Mouse (Mus musculus): ENCODE data around the gene Foxp4. TPM values are rescaled to one million over a fixed set of nuclear protein-coding genes. Genes with fewer than 3 reads are reported as not detected.

The Foxp4 gene
- polyA plus RNA-seq, 1 experiment from 2014 or later: 24.1 TPM

DNA sequence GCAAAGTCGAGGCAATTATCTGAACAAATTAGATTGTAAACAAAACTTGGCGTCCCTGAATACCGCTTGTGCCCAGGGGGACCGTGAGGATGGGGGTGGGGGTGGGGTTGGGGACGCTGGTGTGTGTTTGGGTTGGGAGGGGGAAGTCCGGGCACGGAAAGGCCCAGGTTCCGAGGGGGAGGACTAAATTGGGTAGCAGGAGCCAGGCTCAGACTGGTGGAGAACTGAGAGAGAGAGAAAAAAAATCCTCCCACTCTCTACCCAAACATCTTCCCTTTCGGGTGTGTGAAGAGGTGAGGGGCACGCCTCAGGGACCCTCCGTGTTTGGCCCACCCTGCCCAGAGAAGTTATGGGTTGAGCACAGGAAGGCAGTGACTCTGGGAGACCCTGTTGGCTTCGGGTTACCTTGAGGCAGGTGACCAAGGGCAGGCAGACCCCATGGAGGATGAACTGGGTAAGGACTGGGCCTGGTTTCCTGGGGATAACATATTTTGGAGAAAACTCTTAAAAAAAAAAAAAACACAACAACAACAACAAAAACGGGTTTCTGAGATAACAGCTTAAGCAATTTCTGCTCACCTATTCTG is 988 bp upstream of the Foxp4 start:
- Histone ChIP-seq H3K36me3 (no peaks in the 10 kb centered on the region), H3K4me1 (peaks cover 38% of the 10 kb centered on the region), H3K27ac (peak overlapping the region; percentile 99), H3K4me2 (peak overlapping the region; percentile 81), H3K27me3 (no peaks in the 10 kb centered on the region), H3K9ac (peak overlapping the region; percentile 98), H3K4me3 (peak overlapping the region; percentile 98), H3K9me3 (no peaks in the 10 kb centered on the region)
- WGBS: 3% methylated on average over 13 of the region's 13 CpGs
- 0 out of 2 replicates have a peak, but pooled peaks have one; percentile 1 for ATAC-seq (ENCODE audit: borderline replicate concordance, extremely low read depth, low FRiP score, low TSS enrichment)

DNA sequence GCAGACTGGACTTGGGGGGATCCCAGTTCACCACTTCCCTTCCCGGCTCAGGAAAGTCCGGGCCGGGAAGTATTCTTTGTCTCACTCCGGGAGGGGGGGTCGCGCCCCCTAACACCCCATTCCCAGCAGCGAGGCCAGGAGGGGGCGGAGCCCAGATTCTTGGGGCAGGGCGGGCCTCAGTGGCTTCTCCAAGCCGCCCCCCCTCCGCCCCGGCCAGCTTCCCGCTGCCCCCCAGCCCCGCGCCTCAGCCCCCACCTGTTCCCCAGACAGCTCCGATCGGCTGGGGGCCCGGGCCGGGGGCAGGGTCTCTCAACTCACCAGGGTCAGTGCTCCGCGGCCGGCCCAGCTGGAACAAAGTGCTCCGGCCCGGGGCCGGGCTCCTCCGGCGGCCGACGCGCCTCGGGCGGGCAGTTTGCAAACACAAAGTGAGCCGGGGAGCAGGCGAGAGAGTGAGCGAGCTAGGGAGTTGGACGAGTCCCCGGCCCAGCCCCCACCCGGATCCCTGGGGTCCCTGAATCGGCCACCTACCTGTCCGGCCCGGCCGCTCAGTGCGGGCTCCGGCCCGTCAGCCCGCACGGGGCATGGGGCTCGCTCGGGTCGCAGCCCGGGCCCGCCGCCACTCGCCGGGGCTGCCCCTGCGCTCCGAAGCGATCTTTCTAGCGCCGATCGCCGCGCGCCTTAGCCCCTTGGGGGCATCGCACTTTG is 615 bp downstream of the Foxp4 start:
- peak overlapping the region; percentile 98 for H3K9ac ChIP-seq
- H3K27ac ChIP-seq: peak overlapping the region; percentile 99
- peak overlapping the region; percentile 98 for H3K4me3 ChIP-seq
- under 1% methylated on average over 46 of the region's 65 CpGs for WGBS
- H3K4me2 ChIP-seq: peak overlapping the region; percentile 81
- no peaks in the 10 kb centered on the region for H3K9me3 ChIP-seq
- peak; percentile 54 for ATAC-seq (ENCODE audit: borderline replicate concordance, extremely low read depth, low FRiP score, low TSS enrichment)
- H3K27me3 ChIP-seq: no peaks in the 10 kb centered on the region
- no peaks in the 10 kb centered on the region for H3K36me3 ChIP-seq
- peaks cover 46% of the 10 kb centered on the region for H3K4me1 ChIP-seq

DNA sequence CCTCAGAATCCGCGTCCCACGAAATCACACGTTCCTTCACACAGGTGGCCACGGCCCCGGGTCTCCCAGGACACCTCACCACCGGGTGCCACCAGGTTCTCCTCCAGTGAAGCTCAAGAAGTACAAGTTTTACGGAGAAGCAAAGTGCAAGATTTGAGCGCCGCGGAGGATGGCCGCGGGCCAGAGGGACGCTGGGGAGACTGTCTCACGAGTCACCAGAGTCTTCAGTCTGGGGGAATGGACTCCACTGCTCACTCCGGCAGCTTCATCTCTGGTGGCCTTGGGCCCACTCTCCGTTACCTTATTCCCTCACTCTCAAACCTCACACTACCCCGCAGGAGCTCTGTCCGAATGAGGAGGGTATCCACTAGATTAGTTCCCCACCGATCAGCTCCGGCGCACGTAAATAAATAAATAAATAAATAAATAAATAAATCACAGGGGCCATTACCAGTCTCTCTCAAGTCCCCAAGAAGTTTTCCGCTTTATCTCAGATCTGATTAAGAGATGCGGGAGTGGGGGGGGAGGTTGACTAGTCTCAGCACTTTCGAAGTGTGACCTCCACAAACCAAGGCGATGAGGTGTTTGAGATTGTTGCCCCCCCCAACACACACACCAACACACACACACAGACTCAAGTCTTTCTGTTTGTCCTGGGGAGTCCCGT is 1.3 kb downstream of the Foxp4 start:
- H3K9ac ChIP-seq: peak overlapping the region; percentile 98
- no peaks in the 10 kb centered on the region for H3K36me3 ChIP-seq
- H3K9me3 ChIP-seq: no peaks in the 10 kb centered on the region
- H3K27ac ChIP-seq: peak overlapping the region; percentile 99
- ATAC-seq (ENCODE audit: borderline replicate concordance, extremely low read depth, low FRiP score, low TSS enrichment): no peak
- under 1% methylated on average over 28 of the region's 28 CpGs for WGBS
- H3K4me1 ChIP-seq: peaks cover 47% of the 10 kb centered on the region
- H3K27me3 ChIP-seq: no peaks in the 10 kb centered on the region
- peak overlapping the region; percentile 98 for H3K4me3 ChIP-seq
- H3K4me2 ChIP-seq: peak overlapping the region; percentile 81

DNA sequence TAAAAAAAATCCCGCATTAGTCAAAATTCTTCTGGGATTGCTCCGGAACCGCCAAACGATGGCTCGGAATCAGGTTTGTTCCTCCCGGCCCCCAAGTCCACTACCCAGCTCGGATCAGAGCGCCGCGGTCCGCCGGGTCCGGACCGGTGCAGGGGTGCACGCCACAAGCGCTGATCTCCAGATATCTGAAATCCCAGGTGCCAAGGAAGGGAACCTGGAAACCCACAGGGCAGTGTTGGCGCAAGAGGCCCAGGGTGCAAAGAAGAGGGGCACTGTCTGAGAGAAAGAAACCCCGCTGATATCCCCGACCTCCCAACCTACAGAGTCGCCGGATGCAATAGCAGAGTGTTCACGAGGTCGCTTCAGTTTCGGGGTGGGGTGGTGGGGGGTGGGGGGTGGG is 1.9 kb downstream of the Foxp4 start:
- Histone ChIP-seq H3K27ac (peak overlapping the region; percentile 99; the same call in 1 of the 2 replicates), H3K9me3 (no peaks in the 10 kb centered on the region), H3K9ac (peak overlapping the region; percentile 98), H3K4me3 (peak overlapping the region; percentile 98), H3K36me3 (no peaks in the 10 kb centered on the region), H3K27me3 (no peaks in the 10 kb centered on the region), H3K4me1 (peaks cover 52% of the 10 kb centered on the region), H3K4me2 (peak overlapping the region; percentile 81)
- ATAC-seq (ENCODE audit: borderline replicate concordance, extremely low read depth, low FRiP score, low TSS enrichment): no peak
- WGBS: 2% methylated on average over 24 of the region's 24 CpGs

DNA sequence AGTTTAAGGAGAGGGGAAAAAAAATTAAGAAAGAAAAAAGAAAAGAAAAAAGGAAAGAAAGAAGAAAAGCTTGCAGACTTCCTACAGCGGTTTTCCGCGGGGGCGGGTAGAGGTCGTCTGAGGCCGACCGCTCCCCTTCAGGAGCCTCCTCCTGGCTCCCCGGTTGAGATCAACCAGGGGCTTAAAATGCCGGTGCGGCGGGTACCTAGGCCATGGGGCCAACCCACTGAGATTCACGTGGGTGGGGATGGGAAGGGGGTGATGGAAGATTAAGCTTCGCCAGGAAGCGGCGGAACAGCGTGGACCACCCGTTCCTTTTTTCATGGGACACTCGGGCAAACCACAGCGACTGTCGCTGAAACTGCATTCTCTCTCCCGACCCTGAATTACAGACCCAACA is 2.3 kb downstream of the Foxp4 start:
- 3% methylated on average over 21 of the region's 21 CpGs for WGBS
- no peaks in the 10 kb centered on the region for H3K36me3 ChIP-seq

DNA sequence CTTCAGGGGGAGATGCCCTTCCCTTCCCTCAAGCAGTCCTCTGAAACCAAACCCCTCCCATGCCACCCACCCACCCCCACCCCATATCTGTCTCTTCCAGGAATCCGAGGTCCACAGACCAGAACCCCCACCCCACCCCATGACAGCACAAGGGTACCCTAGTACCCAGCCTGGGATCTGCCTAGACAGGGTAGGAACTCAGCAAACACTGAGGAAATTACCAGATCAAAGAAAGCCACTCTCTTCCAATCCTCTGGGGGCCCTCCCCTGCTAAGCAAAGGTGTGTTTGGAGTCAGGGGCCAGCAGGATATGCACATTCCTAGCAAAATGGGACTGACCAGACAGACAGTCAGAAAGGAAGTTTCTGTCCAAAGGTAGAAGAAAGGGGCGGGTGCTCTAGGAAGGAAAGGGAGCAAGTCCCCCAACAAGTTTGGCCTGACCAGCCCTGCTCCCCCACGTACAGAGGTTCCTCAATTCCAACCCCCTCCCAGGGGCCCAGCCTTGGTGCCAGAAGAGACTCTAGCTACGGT is 3.2 kb downstream of the Foxp4 start:
- ATAC-seq (ENCODE audit: borderline replicate concordance, extremely low read depth, low FRiP score, low TSS enrichment): no peak
- peak overlapping the region; percentile 5; the same call in 1 of the 2 replicates for H3K27ac ChIP-seq
- H3K36me3 ChIP-seq: peaks cover 2% of the 10 kb centered on the region; the same call in 1 of the 2 replicates
- no peaks in the 10 kb centered on the region for H3K9me3 ChIP-seq
- H3K27me3 ChIP-seq: no peaks in the 10 kb centered on the region
- peak overlapping the region; percentile 98 for H3K4me3 ChIP-seq
- 32% methylated on average over 4 of the region's 4 CpGs for WGBS
- H3K4me2 ChIP-seq: peak overlapping the region; percentile 81
- peak overlapping the region; percentile 98; the same call in 1 of the 2 replicates for H3K9ac ChIP-seq
- H3K4me1 ChIP-seq: peaks cover 59% of the 10 kb centered on the region

More for the DNA sequence above, 2.3 kb downstream of the Foxp4 start:
- no peaks in the 10 kb centered on the region for H3K9me3 ChIP-seq
- H3K27me3 ChIP-seq: no peaks in the 10 kb centered on the region
- H3K4me3 ChIP-seq: peak overlapping the region; percentile 98
- peaks cover 56% of the 10 kb centered on the region for H3K4me1 ChIP-seq
- H3K9ac ChIP-seq: peak overlapping the region; percentile 98
- H3K27ac ChIP-seq: no peak overlapping the region
- peak overlapping the region; percentile 81 for H3K4me2 ChIP-seq
- ATAC-seq (ENCODE audit: borderline replicate concordance, extremely low read depth, low FRiP score, low TSS enrichment): no peak

DNA sequence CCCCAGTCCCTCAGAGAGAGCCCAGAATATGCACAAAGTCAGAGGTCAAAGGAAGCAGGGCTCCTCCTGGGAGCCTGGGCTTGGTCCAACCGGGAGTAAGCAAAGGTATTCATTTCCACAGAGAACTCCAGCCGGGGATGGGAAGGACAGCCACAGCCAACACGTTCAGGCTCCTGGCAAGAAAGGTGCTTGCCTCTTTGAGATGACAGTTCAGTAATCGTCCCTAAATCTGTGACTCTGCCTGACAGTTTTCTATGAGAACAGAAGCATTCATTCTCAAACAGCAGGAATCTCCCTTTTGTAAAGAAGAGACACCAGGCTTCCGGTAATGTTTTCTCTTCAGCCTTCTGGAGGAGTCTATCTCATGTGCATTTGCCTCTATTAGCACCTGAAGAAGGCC is 4.6 kb downstream of the Foxp4 start:
- Histone ChIP-seq H3K27ac (no peak overlapping the region), H3K9ac (no peak overlapping the region), H3K27me3 (no peaks in the 10 kb centered on the region), H3K4me3 (no peak overlapping the region; the same call in 1 of the 2 replicates), H3K36me3 (peaks cover 12% of the 10 kb centered on the region), H3K4me2 (no peak overlapping the region), H3K4me1 (peaks cover 60% of the 10 kb centered on the region), H3K9me3 (no peaks in the 10 kb centered on the region)
- WGBS: 41% methylated on average over 5 of the region's 5 CpGs
- no peak for ATAC-seq (ENCODE audit: borderline replicate concordance, extremely low read depth, low FRiP score, low TSS enrichment)

DNA sequence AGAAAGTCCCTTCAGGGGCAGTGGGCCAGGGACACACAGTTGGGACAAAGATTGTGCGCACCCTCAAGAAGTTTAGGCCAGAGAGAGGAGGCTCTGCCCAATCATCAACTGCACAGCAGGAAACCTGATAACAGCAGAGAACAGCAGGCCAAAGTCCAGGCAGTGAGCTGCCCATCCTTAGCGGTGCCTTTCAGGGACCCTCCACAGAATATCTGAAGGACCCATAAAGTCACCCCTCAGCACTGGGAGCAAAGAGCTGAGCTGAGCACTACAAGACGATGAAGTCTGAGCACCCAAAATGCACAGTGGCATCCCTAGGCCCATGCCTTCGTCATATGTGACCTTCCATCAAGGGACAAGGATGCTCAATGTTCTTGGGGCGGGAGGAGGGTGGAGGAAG is 6.5 kb downstream of the Foxp4 start:
- Histone ChIP-seq H3K9ac (no peak overlapping the region), H3K4me2 (no peak overlapping the region), H3K4me3 (no peak overlapping the region), H3K27me3 (no peaks in the 10 kb centered on the region), H3K4me1 (peaks cover 72% of the 10 kb centered on the region), H3K27ac (no peak overlapping the region), H3K36me3 (peaks cover 16% of the 10 kb centered on the region), H3K9me3 (no peaks in the 10 kb centered on the region)
- no peak for ATAC-seq (ENCODE audit: borderline replicate concordance, extremely low read depth, low FRiP score, low TSS enrichment)
- WGBS: 65% methylated on average over 5 of the region's 5 CpGs

DNA sequence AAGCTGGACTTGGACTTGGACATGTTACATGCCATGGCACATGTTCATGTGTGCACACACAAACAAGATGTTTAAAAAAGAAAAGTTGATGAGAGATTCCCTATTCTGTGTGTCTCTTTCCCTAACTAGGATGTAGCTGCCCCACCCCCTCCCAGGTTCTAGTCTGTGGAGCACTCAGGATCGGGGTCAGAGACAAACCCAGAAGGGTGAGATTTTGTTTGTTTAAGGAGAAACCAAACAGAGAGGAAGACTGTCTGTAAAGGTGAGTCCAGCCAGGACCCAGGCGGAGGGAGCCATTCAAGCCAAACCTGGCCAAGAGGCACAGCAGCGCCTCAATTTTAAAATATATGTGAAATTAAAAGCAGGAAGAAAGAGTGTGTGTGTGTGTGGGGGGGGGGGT is 7.2 kb downstream of the Foxp4 start:
- Histone ChIP-seq H3K4me3 (no peak overlapping the region), H3K4me1 (peaks cover 68% of the 10 kb centered on the region), H3K36me3 (peaks cover 20% of the 10 kb centered on the region), H3K4me2 (no peak overlapping the region), H3K9me3 (no peaks in the 10 kb centered on the region), H3K9ac (no peak overlapping the region), H3K27ac (no peak overlapping the region), H3K27me3 (no peaks in the 10 kb centered on the region)
- 63% methylated on average over 3 of the region's 3 CpGs for WGBS
- ATAC-seq (ENCODE audit: borderline replicate concordance, extremely low read depth, low FRiP score, low TSS enrichment): no peak

DNA sequence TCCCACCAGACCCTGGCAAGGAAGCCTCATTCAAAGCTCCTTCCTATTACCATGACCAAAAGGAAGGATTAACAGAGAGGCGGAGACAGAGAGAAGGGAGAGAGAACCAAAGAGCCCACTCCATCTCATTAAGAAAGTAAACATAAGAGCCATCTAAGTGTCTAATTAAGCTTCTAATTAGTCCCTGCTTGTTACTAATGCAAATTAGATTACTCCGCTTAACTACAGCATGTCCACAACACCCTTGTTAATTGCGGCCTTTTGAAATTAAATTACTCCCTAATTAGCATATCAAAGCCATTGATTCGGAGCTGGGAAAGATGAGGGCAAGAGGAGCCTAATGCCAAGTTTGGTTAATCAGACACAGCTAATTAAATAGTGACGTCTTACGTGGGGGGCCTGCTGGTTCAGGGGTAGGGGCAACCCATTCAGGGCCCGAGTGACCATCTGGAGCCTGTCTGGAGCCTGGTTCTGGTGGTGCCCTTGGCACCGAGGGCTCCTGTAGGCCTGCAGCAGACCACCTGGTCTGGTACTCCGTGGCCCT is 9.7 kb downstream of the Foxp4 start:
- Histone ChIP-seq H3K27ac (no peak overlapping the region), H3K27me3 (no peaks in the 10 kb centered on the region), H3K4me2 (no peak overlapping the region), H3K9ac (no peak overlapping the region), H3K4me3 (no peak overlapping the region), H3K9me3 (no peaks in the 10 kb centered on the region), H3K4me1 (peaks cover 58% of the 10 kb centered on the region), H3K36me3 (peaks cover 20% of the 10 kb centered on the region)
- WGBS: 53% methylated on average over 9 of the region's 9 CpGs
- ATAC-seq (ENCODE audit: borderline replicate concordance, extremely low read depth, low FRiP score, low TSS enrichment): no peak

DNA sequence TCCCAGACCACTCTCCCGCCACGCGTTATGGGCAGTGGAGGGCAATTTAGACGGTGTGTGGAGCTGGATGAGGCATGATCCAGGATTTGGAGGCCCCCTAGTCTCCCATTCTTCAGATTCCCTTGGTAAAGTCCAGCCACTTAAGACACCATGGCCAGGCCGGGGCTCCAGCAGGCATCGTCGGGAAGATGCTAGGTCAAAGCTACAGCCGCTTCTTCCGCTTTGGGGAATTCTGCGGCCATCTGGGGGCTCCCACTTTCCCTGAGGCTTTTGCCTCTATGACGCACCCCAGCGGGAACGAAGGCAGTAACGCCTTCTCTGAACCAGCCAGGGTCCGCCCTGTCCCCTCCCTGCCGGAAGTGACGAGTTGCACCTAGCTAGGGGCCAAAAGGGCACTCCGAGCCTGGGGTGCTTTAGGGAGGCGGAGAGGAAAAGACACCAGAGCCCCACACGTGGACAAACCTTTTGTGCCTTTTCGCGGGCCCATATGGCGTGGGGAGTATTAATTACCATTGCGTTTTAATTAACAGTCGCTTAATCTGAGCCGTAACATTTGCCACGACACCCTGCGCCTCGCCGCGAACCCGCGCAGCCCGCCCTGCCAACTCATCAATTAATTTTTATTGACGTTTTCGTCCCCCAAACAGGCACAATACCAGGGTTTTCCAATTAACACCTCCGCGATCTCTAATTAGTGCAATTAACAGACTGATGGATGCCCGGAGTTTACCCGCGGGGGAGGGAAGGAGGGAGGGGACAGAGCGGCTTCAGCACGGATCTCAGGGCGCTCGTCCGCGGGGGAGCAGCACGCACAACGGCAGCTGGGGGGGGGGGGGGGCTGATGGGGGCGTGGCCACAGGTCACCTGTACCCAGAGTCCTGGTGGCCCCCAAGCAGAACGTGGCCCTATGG is 15.1 kb downstream of the Foxp4 start:
- Histone ChIP-seq H3K27ac (no peak overlapping the region), H3K4me2 (peak overlapping the region; percentile 47), H3K36me3 (peaks cover 8% of the 10 kb centered on the region), H3K4me1 (peaks cover 67% of the 10 kb centered on the region), H3K27me3 (no peaks in the 10 kb centered on the region), H3K4me3 (peak overlapping the region; percentile 23), H3K9me3 (no peaks in the 10 kb centered on the region), H3K9ac (no peak overlapping the region)
- 27% methylated on average over 49 of the region's 51 CpGs for WGBS
- ATAC-seq (ENCODE audit: borderline replicate concordance, extremely low read depth, low FRiP score, low TSS enrichment): no peak; the same call in 1 of the 2 replicates
